Mouse (Mus musculus): ENCODE measurements around the gene Gm10273. TPM values are rescaled to one million over a fixed set of nuclear protein-coding genes. Genes with fewer than 3 reads are reported as not detected.
"Not testable (repeated sequence)": the region's sequence is repeated elsewhere in the genome, so short reads cannot be mapped to it uniquely, and the experiment has no call there.

The Gm10273 gene
- polyA plus RNA-seq, 1 experiment from 2014 or later, result 2.4 TPM

DNA sequence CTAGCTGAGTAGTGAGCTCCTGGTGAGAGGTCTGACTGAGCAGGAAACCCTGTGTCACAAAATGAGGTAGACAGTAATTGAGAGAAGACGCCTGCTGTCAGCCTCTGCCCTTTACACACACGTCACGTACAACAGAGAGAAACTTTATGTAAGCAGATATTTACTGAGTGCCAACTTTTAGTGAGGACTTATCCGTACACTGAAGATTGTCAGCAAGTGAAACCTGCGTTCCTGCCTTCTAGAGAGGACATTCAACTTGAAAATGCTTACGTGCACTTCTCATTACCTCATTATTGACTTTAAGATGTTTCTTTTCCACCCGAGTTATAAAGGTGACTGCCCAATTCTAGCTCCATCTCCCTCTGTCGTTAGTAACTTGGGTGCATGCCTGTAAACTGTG, 26.7 kb upstream of the Gm10273 start:
- Histone ChIP-seq H3K9me3 (no peaks in the 10 kb centered on the region), H3K4me3 (replicated peaks) (no peak overlapping the region), H3K27me3 (no peaks in the 10 kb centered on the region), H3K4me2 (no peak overlapping the region), H3K27ac (no peak overlapping the region), H3K4me1 (no peaks in the 10 kb centered on the region), H3K9ac (no peak overlapping the region), H3K36me3 (replicated peaks) (peaks cover 58% of the 10 kb centered on the region)
- no peak for ATAC-seq (ENCODE audit: low FRiP score)
- WGBS, result 91% methylated on average over 8 of the region's 8 CpGs

DNA sequence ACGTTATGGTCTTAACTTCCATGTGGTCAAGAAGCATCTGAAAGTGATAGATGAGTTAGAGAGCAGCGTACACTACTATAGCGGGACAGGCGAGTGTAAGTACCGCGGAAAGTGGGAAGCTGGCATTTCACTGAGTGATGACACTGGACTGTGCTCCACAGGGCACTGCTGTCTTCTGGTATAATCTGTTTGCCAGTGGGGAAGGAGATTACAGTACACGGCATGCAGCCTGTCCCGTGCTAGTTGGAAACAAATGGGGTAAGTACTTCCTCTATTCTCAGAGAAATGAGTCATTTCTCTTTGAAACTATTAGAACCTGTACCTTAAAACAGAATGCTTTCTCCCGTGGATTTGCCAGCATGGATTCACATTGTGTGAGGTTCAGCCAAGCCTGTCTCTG, 26.0 kb upstream of the Gm10273 start:
- WGBS, result 95% methylated on average over 9 of the region's 9 CpGs
- H3K4me1 ChIP-seq, result no peaks in the 10 kb centered on the region

DNA sequence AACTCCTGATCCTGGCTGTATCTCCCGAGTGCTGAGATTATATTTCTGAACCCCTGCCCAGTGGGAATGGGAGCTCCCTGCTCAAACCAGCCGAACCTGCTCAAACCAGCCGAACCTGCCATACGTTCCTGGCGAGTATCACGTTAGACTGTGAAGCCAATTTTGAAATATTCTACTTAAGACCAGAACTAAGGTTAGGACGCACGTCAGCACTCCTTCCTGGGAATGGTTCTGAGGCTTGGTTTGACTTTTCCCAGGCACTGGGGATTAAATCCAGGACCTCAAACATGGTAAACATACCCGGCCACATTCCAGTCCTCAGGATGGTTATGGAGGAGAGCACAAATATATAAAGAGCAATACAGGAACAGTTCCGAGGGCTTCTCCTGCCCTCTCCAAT, 17.5 kb upstream of the Gm10273 start:
- no peak for ATAC-seq (ENCODE audit: low FRiP score)
- peaks cover 17% of the 10 kb centered on the region; the same call in 1 of the 2 replicates for H3K36me3 ChIP-seq (replicated peaks)

More for the DNA sequence above, 26.0 kb upstream of the Gm10273 start:
- Histone ChIP-seq H3K4me2 (no peak overlapping the region), H3K9ac (no peak overlapping the region), H3K27me3 (no peaks in the 10 kb centered on the region), H3K9me3 (no peaks in the 10 kb centered on the region), H3K36me3 (replicated peaks) (peaks cover 58% of the 10 kb centered on the region), H3K27ac (no peak overlapping the region), H3K4me3 (replicated peaks) (no peak overlapping the region)
- no peak for ATAC-seq (ENCODE audit: low FRiP score)

DNA sequence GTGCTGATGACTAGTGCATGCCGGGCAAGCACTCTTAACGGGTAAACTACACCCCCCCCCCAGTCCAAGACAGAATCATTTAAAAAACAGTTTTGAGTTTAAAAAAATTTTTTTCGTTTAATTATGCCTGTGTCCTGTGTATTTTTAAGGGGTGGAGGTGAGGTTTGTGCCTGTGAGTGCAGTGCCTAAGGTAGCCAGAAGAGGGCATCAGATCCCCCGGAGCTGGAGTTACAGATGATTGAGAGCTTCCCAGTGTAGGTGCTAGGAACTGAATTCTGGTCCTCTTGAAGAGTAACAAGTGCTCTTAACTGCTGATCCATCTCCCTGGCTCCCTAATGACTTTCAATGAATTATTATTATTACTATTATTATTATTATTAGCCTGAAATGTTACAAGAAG, 16.7 kb upstream of the Gm10273 start:
- Histone ChIP-seq H3K4me1 (no peaks in the 10 kb centered on the region), H3K27ac (no peak overlapping the region), H3K4me2 (no peak overlapping the region), H3K9ac (no peak overlapping the region), H3K4me3 (replicated peaks) (no peak overlapping the region), H3K36me3 (replicated peaks) (peaks cover 11% of the 10 kb centered on the region; the same call in 1 of the 2 replicates), H3K27me3 (no peaks in the 10 kb centered on the region), H3K9me3 (no peaks in the 10 kb centered on the region)
- 97% methylated on average over 4 of the region's 4 CpGs for WGBS
- ATAC-seq (ENCODE audit: low FRiP score), result no peak

More for the DNA sequence above, 17.5 kb upstream of the Gm10273 start:
- Histone ChIP-seq H3K4me2 (no peak overlapping the region), H3K27ac (no peak overlapping the region), H3K9ac (no peak overlapping the region), H3K9me3 (no peaks in the 10 kb centered on the region), H3K27me3 (no peaks in the 10 kb centered on the region), H3K4me3 (replicated peaks) (no peak overlapping the region), H3K4me1 (no peaks in the 10 kb centered on the region)
- 93% methylated on average over 10 of the region's 10 CpGs for WGBS

DNA sequence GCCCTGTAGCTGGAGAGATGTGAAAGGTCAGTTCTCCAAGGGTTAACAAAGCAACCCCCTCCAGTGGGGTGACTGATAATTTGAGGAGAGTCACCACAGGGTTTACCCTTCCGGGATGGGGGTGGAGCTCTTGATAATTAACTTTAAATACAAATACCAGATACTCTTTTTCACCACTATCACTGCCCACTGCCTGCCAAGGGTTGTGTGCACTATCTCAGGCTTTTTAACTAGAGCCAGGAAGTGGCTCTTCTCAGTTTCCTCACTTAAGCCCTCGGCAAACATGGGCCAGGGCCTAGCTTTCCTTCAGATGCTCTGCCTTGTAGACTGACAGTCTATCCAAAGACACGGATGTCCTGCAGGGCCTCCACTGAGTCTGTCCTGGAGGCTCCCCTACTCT, 15.5 kb upstream of the Gm10273 start:
- no peaks in the 10 kb centered on the region for H3K27me3 ChIP-seq
- no peak overlapping the region for H3K9ac ChIP-seq
- 53% methylated on average over 3 of the region's 3 CpGs for WGBS
- no peaks in the 10 kb centered on the region for H3K9me3 ChIP-seq
- no peaks in the 10 kb centered on the region for H3K4me1 ChIP-seq
- H3K27ac ChIP-seq, result no peak overlapping the region
- H3K36me3 ChIP-seq (replicated peaks), result no peaks in the 10 kb centered on the region
- no peak overlapping the region for H3K4me3 ChIP-seq (replicated peaks)
- no peak for ATAC-seq (ENCODE audit: low FRiP score)
- H3K4me2 ChIP-seq, result no peak overlapping the region

DNA sequence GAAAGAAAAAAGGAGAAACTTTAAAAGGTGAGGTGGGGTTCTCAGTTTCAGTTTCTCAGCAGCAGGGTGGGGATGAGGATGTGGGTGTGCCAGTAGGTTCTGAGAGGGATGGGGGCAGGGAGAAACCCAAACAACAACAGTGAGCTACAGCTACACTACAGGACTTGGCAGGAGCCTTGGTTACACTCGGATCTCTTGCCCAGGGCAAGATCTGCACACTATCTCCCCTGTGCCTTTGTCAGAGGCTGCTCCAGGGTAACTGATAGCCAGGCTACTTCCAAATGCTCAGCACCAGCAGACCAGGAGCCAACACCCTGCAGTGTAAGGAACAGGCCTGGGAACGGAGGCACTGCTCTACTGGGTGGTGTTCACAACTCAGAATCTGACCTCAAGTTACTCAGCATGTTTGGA, 15.0 kb upstream of the Gm10273 start:
- H3K36me3 ChIP-seq (replicated peaks), result no peaks in the 10 kb centered on the region
- no peak overlapping the region for H3K4me2 ChIP-seq
- no peak overlapping the region for H3K27ac ChIP-seq
- 88% methylated on average over 2 of the region's 2 CpGs for WGBS
- no peaks in the 10 kb centered on the region for H3K27me3 ChIP-seq
- no peak overlapping the region for H3K4me3 ChIP-seq (replicated peaks)
- no peaks in the 10 kb centered on the region for H3K4me1 ChIP-seq
- no peaks in the 10 kb centered on the region for H3K9me3 ChIP-seq
- H3K9ac ChIP-seq, result no peak overlapping the region
- no peak for ATAC-seq (ENCODE audit: low FRiP score)

DNA sequence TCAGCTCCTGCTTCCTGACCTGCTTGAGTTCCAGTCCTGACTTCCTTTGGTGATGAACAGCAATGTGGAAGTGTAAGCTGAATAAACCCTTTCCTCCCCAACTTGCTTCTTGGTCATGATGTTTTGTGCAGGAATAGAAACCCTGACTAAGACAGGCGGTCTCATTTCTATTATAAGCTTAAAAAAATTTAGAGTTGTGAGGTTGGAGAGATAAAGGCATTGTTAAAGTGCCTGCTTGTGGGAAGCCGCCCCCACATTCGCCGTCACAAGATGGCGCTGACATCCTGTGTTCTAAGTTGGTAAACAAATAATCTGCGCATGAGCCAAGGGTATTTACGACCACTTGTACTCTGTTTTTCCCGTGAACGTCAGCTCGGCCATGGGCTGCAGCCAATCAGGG, 13.9 kb upstream of the Gm10273 start:
- not testable (repeated sequence) for H3K4me3 ChIP-seq (replicated peaks); H3K4me2 ChIP-seq; H3K9ac ChIP-seq; H3K36me3 ChIP-seq (replicated peaks); H3K27ac ChIP-seq; H3K27me3 ChIP-seq; H3K4me1 ChIP-seq; ATAC-seq (ENCODE audit: low FRiP score); H3K9me3 ChIP-seq
- WGBS, result 87% methylated on average over 6 of the region's 10 CpGs

DNA sequence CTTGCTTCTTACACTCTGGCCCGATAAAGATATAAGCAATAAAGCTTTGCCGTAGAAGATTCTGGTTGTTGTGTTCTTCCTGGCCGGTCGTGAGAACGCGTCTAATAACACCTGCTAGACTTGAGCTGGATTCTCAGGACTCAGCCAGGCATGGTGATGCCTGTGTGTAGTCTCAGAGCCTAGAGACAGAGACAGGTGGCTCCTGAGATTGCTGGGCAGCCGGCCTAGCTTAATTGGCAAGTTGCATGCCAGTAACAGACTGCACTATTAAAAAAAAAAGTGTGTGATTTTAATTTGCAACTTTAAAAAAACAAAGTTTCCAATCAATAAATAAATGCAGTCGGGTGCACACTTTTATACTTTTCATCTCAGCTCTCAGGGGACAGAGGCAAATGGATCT, 8.5 kb upstream of the Gm10273 start:
- H3K27me3 ChIP-seq, result no peaks in the 10 kb centered on the region
- H3K4me3 ChIP-seq (replicated peaks), result no peak overlapping the region
- H3K9ac ChIP-seq, result no peak overlapping the region
- no peaks in the 10 kb centered on the region for H3K4me1 ChIP-seq
- no peak for ATAC-seq (ENCODE audit: low FRiP score)
- H3K4me2 ChIP-seq, result no peak overlapping the region
- no peak overlapping the region for H3K27ac ChIP-seq
- H3K9me3 ChIP-seq, result no peaks in the 10 kb centered on the region
- H3K36me3 ChIP-seq (replicated peaks), result no peaks in the 10 kb centered on the region
- 90% methylated on average over 8 of the region's 8 CpGs for WGBS

DNA sequence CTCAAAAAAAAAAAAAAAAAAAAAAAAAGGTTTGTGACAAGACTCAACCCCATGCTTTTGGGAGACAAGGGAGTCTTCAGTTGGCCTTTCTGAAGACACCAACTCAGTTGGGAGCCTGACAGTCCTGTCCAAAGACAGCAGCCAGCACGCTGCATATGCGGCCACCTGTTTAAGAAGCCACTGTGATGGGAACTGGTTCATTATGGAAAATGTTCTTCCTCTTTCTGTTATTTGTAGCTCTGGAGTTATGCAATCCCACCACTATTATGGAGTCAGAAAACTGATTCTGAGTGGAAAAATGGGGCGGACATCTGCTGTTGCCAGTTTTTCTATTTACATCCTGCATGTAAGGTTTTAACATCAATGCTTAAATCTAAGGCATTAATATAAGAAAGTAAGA, 5.8 kb upstream of the Gm10273 start:
- H3K9ac ChIP-seq, result no peak overlapping the region
- no peak overlapping the region for H3K4me3 ChIP-seq (replicated peaks)
- 96% methylated on average over 3 of the region's 3 CpGs for WGBS
- no peaks in the 10 kb centered on the region for H3K9me3 ChIP-seq
- no peaks in the 10 kb centered on the region for H3K36me3 ChIP-seq (replicated peaks)
- H3K4me2 ChIP-seq, result no peak overlapping the region
- H3K27me3 ChIP-seq, result no peaks in the 10 kb centered on the region
- ATAC-seq (ENCODE audit: low FRiP score), result no peak
- H3K4me1 ChIP-seq, result no peaks in the 10 kb centered on the region
- no peak overlapping the region for H3K27ac ChIP-seq

DNA sequence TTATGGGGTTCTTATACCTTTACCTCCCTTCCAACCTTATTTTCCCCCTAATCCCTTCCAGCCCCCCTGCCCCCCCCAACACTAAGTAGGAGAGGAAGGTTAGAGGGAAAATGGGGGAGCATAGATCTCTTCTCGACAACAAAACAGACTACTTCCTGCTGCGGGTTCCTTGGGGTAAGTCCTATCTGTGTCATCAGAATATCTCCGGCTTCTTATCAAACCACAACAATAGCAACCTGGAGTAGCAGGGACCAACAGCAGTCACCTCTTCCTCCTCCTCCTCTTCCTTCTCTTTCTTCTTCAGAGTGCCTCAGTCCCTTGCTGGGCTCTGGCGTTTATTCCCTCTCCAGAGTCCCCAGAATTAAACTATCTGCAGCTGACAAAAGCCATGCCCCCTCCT, 3.5 kb upstream of the Gm10273 start:
- H3K4me2 ChIP-seq, result no peak overlapping the region
- no peaks in the 10 kb centered on the region for H3K4me1 ChIP-seq
- H3K4me3 ChIP-seq (replicated peaks), result no peak overlapping the region
- ATAC-seq (ENCODE audit: low FRiP score), result no peak
- no peaks in the 10 kb centered on the region for H3K27me3 ChIP-seq
- no peak overlapping the region for H3K27ac ChIP-seq
- H3K9me3 ChIP-seq, result no peaks in the 10 kb centered on the region
- no peak overlapping the region for H3K9ac ChIP-seq
- 75% methylated on average over 4 of the region's 4 CpGs for WGBS
- no peaks in the 10 kb centered on the region for H3K36me3 ChIP-seq (replicated peaks)

DNA sequence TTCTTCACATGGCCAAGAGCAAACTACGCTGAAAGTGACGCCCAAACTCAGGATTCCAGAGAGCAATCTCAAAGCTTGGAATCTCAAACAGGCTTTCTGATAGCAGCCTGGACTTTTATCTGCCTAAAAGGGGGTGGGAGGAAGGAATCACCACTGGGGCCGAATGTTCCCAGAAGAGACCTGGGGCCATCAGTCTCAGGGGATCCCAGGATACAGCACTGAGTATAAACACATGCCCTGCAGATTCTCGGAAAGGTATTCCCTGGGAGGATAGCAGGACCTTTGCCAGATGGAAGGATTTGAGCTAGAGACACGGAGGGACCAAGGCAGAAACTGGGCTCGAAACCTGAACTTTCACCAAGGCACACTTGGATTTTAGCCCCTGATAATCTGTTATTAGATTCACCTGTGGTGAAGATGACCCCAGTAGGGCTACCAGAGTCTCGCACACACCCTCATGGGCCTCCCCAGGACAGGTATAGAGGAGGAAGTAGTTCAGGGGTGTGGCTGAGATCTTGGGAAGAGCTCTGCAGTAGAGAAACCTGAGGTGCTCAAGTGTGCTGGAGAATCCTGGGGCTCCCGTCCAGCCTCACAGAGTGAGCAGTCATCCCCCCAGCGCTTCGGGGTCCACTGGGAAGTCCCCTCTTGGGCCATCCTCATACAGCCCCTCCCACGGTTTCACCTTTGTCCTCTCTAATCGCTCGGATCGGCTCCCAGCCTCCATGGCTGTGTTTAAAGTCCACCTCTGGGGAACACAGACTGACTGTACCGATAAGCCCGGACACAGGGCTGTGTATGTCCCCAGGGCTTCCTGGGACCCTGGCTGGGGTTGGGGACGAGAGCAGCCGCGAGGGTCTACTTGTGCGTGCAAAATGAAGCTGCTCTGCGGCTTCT, 7.7 kb downstream of the Gm10273 start, which contains the start of gene Pla2g12b:
Gene Pla2g12b (plus strand): TSS at position 762 of the 894 bp plus-strand sequence.
- 84% methylated on average over 21 of the region's 21 CpGs for WGBS
- Histone ChIP-seq H3K9ac (no peak within 1 kb of the TSS), H3K4me2 (no peak within 1 kb of the TSS), H3K27me3 (no peaks in the 10 kb centered on the region), H3K36me3 (replicated peaks) (no peaks in the 10 kb centered on the region), H3K9me3 (no peaks in the 10 kb centered on the region), H3K4me1 (no peaks in the 10 kb centered on the region), H3K4me3 (replicated peaks) (no peak within 1 kb of the TSS), H3K27ac (no peak within 1 kb of the TSS)
- no peak for ATAC-seq (ENCODE audit: low FRiP score)

DNA sequence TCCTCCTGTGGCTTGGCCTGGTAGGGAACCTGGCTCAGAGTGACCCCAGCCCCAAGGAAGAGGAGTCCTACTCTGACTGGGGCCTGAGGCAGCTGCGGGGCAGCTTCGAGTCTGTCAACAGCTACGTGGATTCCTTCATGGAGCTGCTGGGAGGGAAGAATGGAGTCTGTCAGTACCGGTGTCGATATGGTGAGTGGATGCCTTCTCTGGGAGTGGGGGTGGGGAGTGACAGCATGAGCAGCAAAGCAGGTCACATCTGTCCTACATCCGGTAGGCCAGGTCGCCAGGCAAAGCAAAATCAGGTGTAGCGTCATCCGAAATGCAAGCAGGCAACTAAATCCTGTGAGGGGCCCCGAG, 8.3 kb downstream of the Gm10273 start:
- H3K27me3 ChIP-seq, result no peaks in the 10 kb centered on the region
- H3K4me1 ChIP-seq, result no peaks in the 10 kb centered on the region
- no peak overlapping the region for H3K4me2 ChIP-seq
- no peaks in the 10 kb centered on the region for H3K9me3 ChIP-seq
- H3K9ac ChIP-seq, result no peak overlapping the region
- H3K4me3 ChIP-seq (replicated peaks), result no peak overlapping the region
- H3K36me3 ChIP-seq (replicated peaks), result no peaks in the 10 kb centered on the region
- 87% methylated on average over 10 of the region's 10 CpGs for WGBS
- ATAC-seq (ENCODE audit: low FRiP score), result no peak
- H3K27ac ChIP-seq, result no peak overlapping the region

DNA sequence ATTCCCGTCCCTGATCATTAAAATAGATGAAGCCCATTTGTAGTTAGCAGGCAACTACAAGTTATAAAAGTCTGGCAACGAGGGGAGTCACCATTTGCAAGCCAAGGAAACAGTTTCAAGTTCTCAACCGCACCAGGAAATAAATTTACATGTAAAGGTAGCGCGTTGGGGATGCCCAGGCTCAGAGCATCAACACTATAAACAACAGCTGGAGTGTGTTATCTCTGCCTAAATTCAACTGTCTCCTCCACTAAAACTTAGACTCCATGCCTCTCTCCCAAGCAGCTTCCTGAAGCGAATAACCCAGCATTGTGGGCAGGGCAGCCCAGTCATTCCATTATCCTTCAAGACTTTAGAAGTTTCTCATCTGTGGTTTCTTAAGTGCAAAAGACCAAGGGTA, 13.1 kb downstream of the Gm10273 start:
- Histone ChIP-seq H3K9ac (no peak overlapping the region), H3K36me3 (replicated peaks) (no peaks in the 10 kb centered on the region), H3K27me3 (no peaks in the 10 kb centered on the region), H3K27ac (no peak overlapping the region), H3K4me3 (replicated peaks) (no peak overlapping the region), H3K9me3 (no peaks in the 10 kb centered on the region), H3K4me2 (no peak overlapping the region), H3K4me1 (no peaks in the 10 kb centered on the region)
- WGBS, result 77% methylated on average over 6 of the region's 6 CpGs
- no peak for ATAC-seq (ENCODE audit: low FRiP score)

All from forebrain, embryonic 12.5 days (tissue).